Mouse (Mus musculus) gastrocnemius, adult 2 months (tissue): ENCODE results near the gene Gdpd1. TPM values are rescaled to one million over a fixed set of nuclear protein-coding genes. Genes with fewer than 3 reads are reported as not detected.

ENCODE experiments used
- DNase-seq: peaks from one replicate; pipeline ENCODE4 v3.0.0; 2022
- H3K27ac ChIP-seq: fragments of 200-600 bp; 2 replicates; pipeline ENCODE4 v1.8.1; 2022; ENCODE audit warnings: mild to moderate bottlenecking
- H3K4me3 ChIP-seq: fragments of 200-600 bp; 2 replicates; pipeline ENCODE4 v1.8.1; 2022; ENCODE audit warnings: mild to moderate bottlenecking, moderate library complexity
- CTCF ChIP-seq: fragments of 200-600 bp; IDR thresholded peaks from 2 replicates; pipeline ENCODE4 v1.8.1; 2022; ENCODE audit warnings: antibody characterized with exemption, mild to moderate bottlenecking, moderate library complexity
- intact Hi-C: fragments of 180-260 bp; cut with DNase I; formaldehyde crosslinking; loops from one replicate; pipeline ENCODE4 v1.15.1; 2025
- long read RNA-seq, 2 experiments: library from polyadenylated mRNA; stranded (forward); transcript quantifications; one replicate each; pipeline ENCODE4 v2.0.0; 2021
- total RNA-seq, 2 experiments: library from RNA; stranded (reverse); gene quantifications; 2 replicates each; pipeline ENCODE4 v1.2.3; 2021

The Gdpd1 gene
- total RNA-seq = 1 to 10 TPM; 3.3 to 4.2 TPM
- long read RNA-seq, experiment 1, transcript Gdpd1-201 (10 exons, 2,336 nt) = major isoform, 9 of 12 reads
- long read RNA-seq, experiment 1, partial matches to known transcripts = 0 of 12 reads
- long read RNA-seq, experiment 1, other reads (novel, unspliced or antisense) = 3 of 12 reads
- long read RNA-seq, experiment 2, transcript Gdpd1-201 (10 exons, 2,336 nt) = major isoform, 6 of 7 reads
- long read RNA-seq, experiment 2, partial matches to known transcripts = 0 of 7 reads
- long read RNA-seq, experiment 2, other reads (novel, unspliced or antisense) = 1 of 7 reads

GRCm38 (mm10) chr11:87073866-87074440 lies at the start of gene Gdpd1:
Gene Gdpd1 (minus strand): TSS chr11:87074062.
- TF ChIP-seq CTCF = peak; percentile 39
- Histone ChIP-seq H3K27ac (peak within 1 kb of the TSS; percentile 83), H3K4me3 (peak within 1 kb of the TSS; percentile 77)
- intact Hi-C loops = no loop called here
- peak; percentile 89 for DNase-seq

DNA sequence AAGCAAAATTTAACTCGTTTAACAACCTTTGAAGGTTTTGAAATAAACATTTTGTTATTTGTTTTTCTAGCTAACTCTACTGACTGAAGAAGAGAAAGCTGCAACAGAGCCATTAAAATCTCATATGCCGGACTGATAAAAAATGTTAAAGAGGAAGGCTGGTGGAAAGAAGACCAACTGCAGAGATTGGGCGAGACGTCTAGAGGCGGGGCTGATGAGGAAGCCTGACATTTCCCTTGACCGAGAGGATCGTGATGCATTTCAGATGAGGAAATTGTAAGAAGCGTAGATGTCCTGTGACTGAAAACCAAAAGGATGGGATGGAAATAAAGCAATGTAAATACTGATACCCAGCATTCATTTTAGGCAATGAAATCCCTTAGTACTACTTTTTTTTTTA lies 48.0 kb upstream of the Gdpd1 start:
- DNase-seq = no peak
- Histone ChIP-seq H3K4me3 (no peak overlapping the region), H3K27ac (no peak overlapping the region)
- intact Hi-C loops = loop anchor here (10.0 kb wide), 1 partner anchor 293 kb away; no protein-coding TSS in a partner anchor
- no peak for TF ChIP-seq CTCF

GRCm38 (mm10) chr11:87110172-87110909 lies 36.5 kb upstream of the Gdpd1 start:
- intact Hi-C loops = no loop called here
- no peak for TF ChIP-seq CTCF
- H3K4me3 ChIP-seq = peak overlapping the region; percentile 78
- H3K27ac ChIP-seq = peak overlapping the region; percentile 87; the same call in 1 of the 2 replicates
- no peak for DNase-seq

- intact Hi-C loops = no loop called here
- peak overlapping the region; percentile 78 for H3K4me3 ChIP-seq
- peak; percentile 37 for DNase-seq
Observed at GRCm38 (mm10) chr11:87109519-87110171, 35.8 kb upstream of the Gdpd1 start.

GRCm38 (mm10) chr11:87108755-87109518 lies 35.1 kb upstream of the Gdpd1 start, which contains the start of gene Ska2:
Gene Ska2 (plus strand): TSS chr11:87109234.
- peak; percentile 97 for DNase-seq
- H3K27ac ChIP-seq = peak within 1 kb of the TSS; percentile 87
- no peak for TF ChIP-seq CTCF
- intact Hi-C loops = no loop called here
- H3K4me3 ChIP-seq = peak within 1 kb of the TSS; percentile 78

More at GRCm38 (mm10) chr11:87109519-87110171, 35.8 kb upstream of the Gdpd1 start:
- TF ChIP-seq CTCF = no peak
- H3K27ac ChIP-seq = peak overlapping the region; percentile 87

- TF ChIP-seq CTCF = no peak
- no peak for DNase-seq
- Histone ChIP-seq H3K4me3 (peak within 1 kb of the TSS; percentile 78), H3K27ac (peak within 1 kb of the TSS; percentile 87)
- intact Hi-C loops = no loop called here
Observed at GRCm38 (mm10) chr11:87108409-87108754, 34.5 kb upstream of the Gdpd1 start, which contains the start of gene Prr11. Gene Prr11 (minus strand): TSS chr11:87108708.

GRCm38 (mm10) chr11:87087142-87087541 lies 13.3 kb upstream of the Gdpd1 start:
- peak overlapping the region; percentile 90 for H3K27ac ChIP-seq
- no peak for DNase-seq
- intact Hi-C loops = no loop called here
- peak overlapping the region; percentile 87 for H3K4me3 ChIP-seq
- TF ChIP-seq CTCF = no peak

DNA sequence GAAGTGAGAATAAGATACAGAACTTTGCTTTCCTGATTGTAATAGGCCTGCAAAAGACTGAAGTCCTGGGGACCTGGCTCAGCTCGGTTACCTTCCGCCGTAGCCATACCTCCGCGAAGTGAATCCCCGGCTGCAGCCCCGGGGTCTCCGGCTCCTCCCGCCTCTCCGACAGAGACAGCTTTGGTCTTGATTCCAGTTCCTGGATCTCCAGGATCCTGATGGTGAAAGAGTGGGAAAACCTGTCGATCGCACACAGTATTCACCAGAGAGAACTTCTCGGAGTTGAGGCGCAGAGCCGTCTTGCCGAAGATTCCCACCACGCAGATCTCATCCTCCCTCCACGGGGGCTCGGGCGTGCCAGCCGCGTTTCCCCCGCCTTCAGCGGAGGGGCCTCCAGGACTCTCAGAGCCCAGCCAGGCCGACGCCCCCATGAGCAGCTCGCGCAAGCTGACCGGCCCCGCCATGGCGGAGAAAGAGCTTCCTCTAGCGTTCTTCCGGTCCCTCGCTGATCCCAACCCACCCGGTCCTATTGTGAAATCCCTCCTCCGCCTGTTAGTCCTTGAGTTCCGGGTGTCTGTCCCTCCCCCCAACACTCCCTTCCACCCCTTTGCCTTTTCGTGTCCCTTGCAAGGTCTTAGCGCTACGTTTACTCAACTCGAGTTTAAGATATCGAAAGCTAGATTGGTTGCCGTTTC lies 12.6 kb upstream of the Gdpd1 start, which contains the start of gene Smg8:
Smg8 (minus strand) TSS at position 485 of the 695 bp plus-strand sequence.
- intact Hi-C loops = no loop called here
- Histone ChIP-seq H3K4me3 (peak within 1 kb of the TSS; percentile 87), H3K27ac (peak within 1 kb of the TSS; percentile 90)
- no peak for TF ChIP-seq CTCF
- DNase-seq = peak; percentile 86

- peak overlapping the region; percentile 87 for H3K4me3 ChIP-seq
- DNase-seq = no peak
- no peak overlapping the region for H3K27ac ChIP-seq
- no peak for TF ChIP-seq CTCF
- intact Hi-C loops = no loop called here
Observed at GRCm38 (mm10) chr11:87085461-87085860, 11.6 kb upstream of the Gdpd1 start.

DNA sequence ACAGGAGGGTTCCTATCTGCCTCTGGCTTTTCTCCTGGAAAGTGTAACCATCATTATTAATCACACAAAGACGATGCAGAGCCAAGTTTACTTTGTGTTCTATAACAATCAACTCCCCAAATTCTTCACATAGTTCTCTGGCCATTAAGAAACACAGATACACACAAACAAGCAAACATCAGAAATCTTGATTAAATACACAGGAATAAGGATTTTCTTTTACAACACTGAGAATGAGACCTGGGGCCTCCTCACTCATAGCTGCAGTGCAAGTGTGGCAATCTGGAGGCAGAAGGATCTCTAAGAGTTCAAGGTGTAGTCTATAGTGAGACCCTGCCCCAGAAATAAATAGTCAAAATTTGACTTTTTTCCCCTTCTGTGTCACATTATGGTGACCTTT lies 9.8 kb upstream of the Gdpd1 start:
- intact Hi-C loops = no loop called here
- no peak overlapping the region for H3K27ac ChIP-seq
- H3K4me3 ChIP-seq = no peak overlapping the region
- DNase-seq = no peak
- TF ChIP-seq CTCF = no peak

DNA sequence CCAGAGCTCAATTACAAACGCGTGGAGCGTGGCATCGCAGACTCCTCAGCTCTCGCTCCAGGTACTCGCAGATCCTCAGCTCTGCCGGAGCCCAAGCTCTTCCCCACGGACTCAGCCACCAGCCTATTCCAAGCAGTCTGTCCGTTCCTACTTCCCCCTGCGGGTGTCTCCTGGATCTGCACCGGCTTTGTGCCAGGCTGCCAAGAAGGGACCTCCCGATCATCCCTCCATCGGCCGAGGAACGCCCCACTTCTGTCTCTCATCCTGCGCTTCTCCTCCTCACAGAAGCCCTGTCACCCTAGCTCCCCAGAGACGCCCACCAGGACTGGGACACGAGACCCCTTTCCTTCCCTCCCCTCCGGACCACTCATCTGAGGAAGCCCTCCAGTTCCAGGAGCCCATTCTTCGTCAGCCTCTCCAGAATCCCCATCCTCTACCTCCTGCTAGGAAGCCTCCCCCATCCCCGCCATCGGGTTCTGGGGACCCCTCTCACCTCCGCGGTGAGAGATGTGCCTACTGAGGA lies 458 bp downstream of the Gdpd1 start:
- Histone ChIP-seq H3K27ac (peak overlapping the region; percentile 83), H3K4me3 (peak overlapping the region; percentile 77)
- intact Hi-C loops = no loop called here
- peak; percentile 63 for TF ChIP-seq CTCF
- peak; percentile 77 for DNase-seq
